Mouse (Mus musculus) brain, embryonic 14.5 days (tissue): Measurements from ENCODE around the gene Tmcc3.

Experiments
- CTCF ChIP-seq: fragments of 200-500 bp; IDR thresholded peaks from 2 replicates; pipeline ENCODE4 v1.5.1; 2012; ENCODE audit warnings: inconsistent platforms, mild to moderate bottlenecking, moderate library complexity, borderline replicate concordance; ENCODE audit not compliant: insufficient read depth, insufficient read length; ENCODE audit errors: extremely low read depth
- POLR2A ChIP-seq: fragments of 200-500 bp; IDR thresholded peaks from 2 replicates; pipeline ENCODE4 v1.6.1; 2012; ENCODE audit warnings: mild to moderate bottlenecking, inconsistent platforms, borderline replicate concordance; ENCODE audit not compliant: poor library complexity, insufficient read depth, insufficient read length, severe bottlenecking; ENCODE audit errors: extremely low read depth

DNA sequence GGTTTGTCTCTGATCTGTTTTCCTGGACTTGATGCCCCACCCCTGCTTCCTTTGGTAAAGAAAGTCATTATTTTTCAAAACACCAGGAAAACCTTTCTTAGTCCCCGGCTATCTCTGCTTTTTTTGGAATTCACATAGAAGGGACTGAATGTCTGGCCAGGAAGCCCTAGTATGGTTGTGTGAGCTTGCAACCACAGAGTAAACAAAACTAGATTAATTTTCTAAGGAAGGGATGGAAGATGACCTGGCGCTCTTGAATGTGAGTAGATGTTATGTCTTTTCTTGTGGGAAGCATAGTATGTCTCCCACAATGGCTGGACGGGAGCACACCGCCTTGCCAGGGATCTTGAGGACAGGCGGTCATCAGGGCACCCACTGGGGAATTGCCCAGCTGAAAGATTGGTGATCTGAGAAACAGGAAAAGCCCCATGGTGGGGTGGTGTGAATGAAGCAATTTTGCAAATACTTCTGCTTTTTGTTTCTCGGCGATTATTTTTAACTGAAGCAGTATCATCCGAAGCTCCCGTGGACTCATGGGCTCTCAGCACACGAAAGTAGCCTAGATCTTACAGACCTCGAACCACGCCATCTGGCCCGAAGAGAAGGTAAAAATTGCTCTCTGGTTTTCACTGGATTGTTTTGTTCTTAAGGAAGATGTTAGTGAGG is 44.9 kb downstream of the Tmcc3 start:
- TF ChIP-seq CTCF: no peak
- no peak for TF ChIP-seq POLR2A
